8 mouse cellular contexts compared by ENCODE assay signal in genomic region chr13:63917776-63918621, GRCm38 (mm10).
A peak's percentile ranks its signal among the peaks of the same experiment; 100 is the strongest.
DNase-seq lines count a peak whose midpoint lies in the region; ATAC-seq and TF ChIP-seq lines count a peak whose summit lies in the region.

No protein-coding gene starts in this region.

- no peak for TF ChIP-seq EP300 in heart, postnatal 0 days (IDR thresholded peaks at IDR 0.05; ENCODE audit: low read depth)
- TF ChIP-seq EP300 in lung, postnatal 0 days (IDR thresholded peaks at IDR 0.05), result no peak

- H3K4me3 ChIP-seq in heart, embryonic 13.5 days, result peak overlapping the region; percentile 9
- no peak overlapping the region for H3K4me3 ChIP-seq in heart, postnatal 0 days (ENCODE audit: low read depth, low read length)
- no peak overlapping the region for H3K4me3 ChIP-seq in lung, postnatal 0 days (ENCODE audit: low read depth, low read length)

- peak overlapping the region; percentile 73 for H3K27ac ChIP-seq in heart, embryonic 13.5 days (replicated peaks)
- peak overlapping the region; percentile 68 for H3K27ac ChIP-seq in heart, postnatal 0 days (ENCODE audit: low read depth)
- H3K27ac ChIP-seq in lung, postnatal 0 days (ENCODE audit: low read length), result peak overlapping the region; percentile 68

- WGBS in heart, embryonic 13.5 days, result 19% methylated on average over 11 of the region's 11 CpGs
- 15% methylated on average over 11 of the region's 11 CpGs for WGBS in heart, postnatal 0 days
- 11% methylated on average over 11 of the region's 11 CpGs for WGBS in lung, postnatal 0 days

- TF ChIP-seq CTCF in heart, postnatal 0 days (IDR thresholded peaks at IDR 0.05; ENCODE audit: low read depth), result no peak
- no peak for TF ChIP-seq CTCF in lung, postnatal 0 days (IDR thresholded peaks at IDR 0.05)

- H3K4me2 ChIP-seq in heart, embryonic 13.5 days, result peak overlapping the region; percentile 52
- peak overlapping the region; percentile 18; the same call in 1 of the 2 replicates for H3K4me2 ChIP-seq in heart, postnatal 0 days (ENCODE audit: low read depth, low read length)
- peak overlapping the region; percentile 43 for H3K4me2 ChIP-seq in lung, postnatal 0 days (replicated peaks; ENCODE audit: low read depth, low read length)

- H3K27me3 ChIP-seq in heart, embryonic 13.5 days (replicated peaks), result no peaks in the 10 kb centered on the region
- no peaks in the 10 kb centered on the region for H3K27me3 ChIP-seq in heart, postnatal 0 days (ENCODE audit: control insufficient read depth, insufficient read depth, low read length)
- H3K27me3 ChIP-seq in lung, postnatal 0 days (replicated peaks; ENCODE audit: insufficient read depth, low read length), result no peaks in the 10 kb centered on the region

- peaks cover 3% of the 10 kb centered on the region; the same call in 1 of the 2 replicates for H3K9me3 ChIP-seq in heart, embryonic 13.5 days
- H3K9me3 ChIP-seq in heart, postnatal 0 days (replicated peaks; ENCODE audit: control insufficient read depth, low read length), result peaks cover 5% of the 10 kb centered on the region; the same call in 1 of the 2 replicates
- H3K9me3 ChIP-seq in lung, postnatal 0 days (ENCODE audit: low read length), result no peaks in the 10 kb centered on the region

- H3K9ac ChIP-seq in heart, embryonic 13.5 days, result peak overlapping the region; percentile 44
- 0 out of 2 replicates have a peak overlapping the region, but pooled peaks have one; percentile 4 for H3K9ac ChIP-seq in heart, postnatal 0 days (replicated peaks; ENCODE audit: low read depth, low read length)
- H3K9ac ChIP-seq in lung, postnatal 0 days (replicated peaks; ENCODE audit: low read depth), result no peak overlapping the region

- no peak for ATAC-seq in heart, embryonic 13.5 days (ENCODE audit: extremely low read depth, insufficient number of reproducible peaks, low FRiP score, low TSS enrichment)
- 0 out of 2 replicates have a peak, but pooled peaks have one; percentile 21 for ATAC-seq in heart, postnatal 0 days (ENCODE audit: insufficient read depth, low read depth)
- peak; percentile 51 for ATAC-seq in lung, postnatal 0 days
- no peak for ATAC-seq in CD4-positive, CD25-positive, alpha-beta regulatory T cell, adult 4 months

- peaks cover 34% of the 10 kb centered on the region for H3K4me1 ChIP-seq in heart, embryonic 13.5 days
- peaks cover 19% of the 10 kb centered on the region for H3K4me1 ChIP-seq in heart, postnatal 0 days (ENCODE audit: control insufficient read depth, insufficient read depth)
- H3K4me1 ChIP-seq in lung, postnatal 0 days (ENCODE audit: insufficient read depth, low read depth, low read length), result peaks cover 31% of the 10 kb centered on the region

- intact Hi-C loops in heart, postnatal 25 days (cut with DNase I), result no loop called here

- no peaks in the 10 kb centered on the region for H3K36me3 ChIP-seq in heart, embryonic 13.5 days
- H3K36me3 ChIP-seq in heart, postnatal 0 days (replicated peaks; ENCODE audit: control insufficient read depth, insufficient read depth, low read length), result no peaks in the 10 kb centered on the region
- no peaks in the 10 kb centered on the region for H3K36me3 ChIP-seq in lung, postnatal 0 days (ENCODE audit: insufficient read depth, low read length)

- DNase-seq in heart, postnatal 25 days (ENCODE audit: low spot score), result no peak
- peak; percentile 35 to 48 for DNase-seq in cerebellum, postnatal 36 days
- DNase-seq in heart, postnatal 0 days (ENCODE audit: low spot score), result no peak
- DNase-seq in kidney, postnatal 25 days, result peak; percentile 71 to 73
- DNase-seq in lung, postnatal 0 days (ENCODE audit: low spot score), result peak; percentile 73
- DNase-seq in right cerebral cortex, postnatal 25 days, result peak; percentile 27

Comparison
In these comparisons a context has a peak if more than half of its experiments do, and no peak if none do; other contexts are left out.
1. ATAC-seq: peak in heart, postnatal 0 days (single experiment) and lung, postnatal 0 days (single experiment); none in heart, embryonic 13.5 days (single experiment) and CD4-positive, CD25-positive, alpha-beta regulatory T cell, adult 4 months (single experiment).
2. DNase-seq: peak in cerebellum, postnatal 36 days (2 of 2), kidney, postnatal 25 days (2 of 2), lung, postnatal 0 days (single experiment) and right cerebral cortex, postnatal 25 days (single experiment); none in heart, postnatal 25 days (single experiment) and heart, postnatal 0 days (single experiment).
3. Peak in every context shown above with its lines, with median percentiles within 50 percentile points of each other: H3K27ac ChIP-seq and H3K4me2 ChIP-seq.